ENCODE assay signal across 27 mouse cellular contexts in the genomic region with DNA sequence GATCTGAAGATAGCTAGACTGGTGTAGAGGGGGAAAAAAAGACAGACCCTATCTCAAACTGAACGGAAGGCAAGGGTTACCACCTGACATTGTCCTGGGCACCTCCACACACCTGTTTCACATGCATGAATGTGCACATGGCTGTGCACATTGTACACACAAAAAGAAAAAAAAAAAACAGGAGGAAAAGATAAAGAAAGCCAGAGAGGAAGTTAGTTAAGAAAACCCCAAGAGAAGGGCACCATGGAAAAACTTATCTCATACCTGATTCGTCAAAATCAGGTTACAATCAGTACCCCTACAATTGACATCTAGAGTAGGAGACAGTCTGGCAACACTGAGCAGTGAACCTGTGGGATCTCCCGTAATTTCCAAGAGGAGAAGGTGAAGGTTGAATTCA. TPM values are rescaled to one million over a fixed set of nuclear protein-coding genes. Genes with fewer than 3 reads are reported as not detected.
DNase-seq lines count a peak whose midpoint lies in the region; ATAC-seq and TF ChIP-seq lines count a peak whose summit lies in the region.
"Had no signal": no experiment of that assay in that cellular context is flagged by ENCODE, and none has a peak within 500 bp of the region (broad histone marks: within the 10 kb centered on the region; RNA-seq: fewer than 3 reads in every experiment).

No protein-coding gene starts in this region.

- ATAC-seq in embryonic facial prominence, embryonic 12.5 days (ENCODE audit: insufficient number of reproducible peaks, insufficient read depth, low FRiP score, low TSS enrichment): no peak
- no peak for ATAC-seq in limb, embryonic 13.5 days (ENCODE audit: low FRiP score, low read depth)
- ATAC-seq: CD4-positive, CD25-positive, alpha-beta regulatory T cell, adult 4 months; forebrain, embryonic 14.5 days; forebrain, embryonic 16.5 days had no signal

- H3K9ac ChIP-seq in embryonic facial prominence, embryonic 12.5 days: no peak overlapping the region
- no peak overlapping the region for H3K9ac ChIP-seq in CH12.LX (ENCODE audit: insufficient read depth, low read depth)
- H3K9ac ChIP-seq in limb, embryonic 13.5 days: no peak overlapping the region
- H3K9ac ChIP-seq: embryonic facial prominence, embryonic 15.5 days; forebrain, embryonic 12.5 days had no signal

- no peak for TF ChIP-seq CTCF in CH12.LX (conservative IDR thresholded peaks at IDR 0.05 in 1 of 2, IDR thresholded peaks at IDR 0.05 in 1 of 2; ENCODE audit: low read depth in 2 of 2, low read length in 2 of 2)

- H3K4me2 ChIP-seq in embryonic facial prominence, embryonic 12.5 days (replicated peaks): no peak overlapping the region
- H3K4me2 ChIP-seq in CH12.LX (ENCODE audit: insufficient read depth, low read depth, poor library complexity, severe bottlenecking): no peak overlapping the region
- no peak overlapping the region for H3K4me2 ChIP-seq in limb, embryonic 13.5 days (replicated peaks)
- H3K4me2 ChIP-seq: embryonic facial prominence, embryonic 15.5 days; forebrain, embryonic 12.5 days had no signal

- in situ Hi-C loops in CH12.LX (cut with MboI; ENCODE audit: low pct_ligation_motif_present, low pct_unique_long_range_greater_than_20kb, low sequenced_read_pairs): no loop called here

- no peak for TF ChIP-seq EP300 in CH12.LX (IDR thresholded peaks at IDR 0.05; ENCODE audit: low read length)

- no peak overlapping the region for H3K4me3 ChIP-seq in embryonic facial prominence, embryonic 12.5 days
- no peak overlapping the region for H3K4me3 ChIP-seq in embryonic facial prominence, embryonic 10.5 days
- H3K4me3 ChIP-seq in CH12.LX (replicated peaks in 1 of 3; ENCODE audit: low read depth in 2 of 3, low read length in 2 of 3, poor library complexity in 1 of 3): no peak overlapping the region
- H3K4me3 ChIP-seq in limb, embryonic 13.5 days: no peak overlapping the region
- H3K4me3 ChIP-seq: embryonic facial prominence, embryonic 15.5 days; erythroblast, embryonic 14.5 days; forebrain, embryonic 10.5 days; forebrain, embryonic 12.5 days had no signal

- 59% methylated on average over 3 of the region's 3 CpGs for WGBS in embryonic facial prominence, embryonic 12.5 days
- 64% methylated on average over 3 of the region's 3 CpGs for WGBS in embryonic facial prominence, embryonic 10.5 days
- WGBS in limb, embryonic 13.5 days: 56% methylated on average over 3 of the region's 3 CpGs

- H3K27ac ChIP-seq in embryonic facial prominence, embryonic 12.5 days: peak overlapping the region; percentile 26; the same call in 1 of the 2 replicates
- no peak overlapping the region for H3K27ac ChIP-seq in embryonic facial prominence, embryonic 10.5 days (replicated peaks)
- H3K27ac ChIP-seq in CH12.LX (ENCODE audit: insufficient read depth, low read depth): no peak overlapping the region
- H3K27ac ChIP-seq in limb, embryonic 13.5 days: peak overlapping the region; percentile 72; the same call in 1 of the 2 replicates
- H3K27ac ChIP-seq: embryonic facial prominence, embryonic 15.5 days; forebrain, embryonic 10.5 days; forebrain, embryonic 12.5 days had no signal

- H3K27me3 ChIP-seq in embryonic facial prominence, embryonic 12.5 days: no peaks in the 10 kb centered on the region
- H3K27me3 ChIP-seq in embryonic facial prominence, embryonic 10.5 days (replicated peaks; ENCODE audit: low read depth, poor library complexity, severe bottlenecking): no peaks in the 10 kb centered on the region
- H3K27me3 ChIP-seq in CH12.LX (replicated peaks): no peaks in the 10 kb centered on the region
- H3K27me3 ChIP-seq in limb, embryonic 13.5 days: peaks cover 2% of the 10 kb centered on the region; the same call in 1 of the 2 replicates
- H3K27me3 ChIP-seq: embryonic facial prominence, embryonic 15.5 days; forebrain, embryonic 12.5 days had no signal

- no peaks in the 10 kb centered on the region for H3K79me2 ChIP-seq in CH12.LX (replicated peaks; ENCODE audit: control insufficient read depth, extremely low read depth, insufficient read depth, poor library complexity, severe bottlenecking)

- no peaks in the 10 kb centered on the region for H3K9me3 ChIP-seq in embryonic facial prominence, embryonic 12.5 days
- H3K9me3 ChIP-seq in embryonic facial prominence, embryonic 10.5 days: no peaks in the 10 kb centered on the region
- H3K9me3 ChIP-seq in CH12.LX (replicated peaks; ENCODE audit: low read length): peaks cover 2% of the 10 kb centered on the region
- no peaks in the 10 kb centered on the region for H3K9me3 ChIP-seq in limb, embryonic 13.5 days
- H3K9me3 ChIP-seq: embryonic facial prominence, embryonic 15.5 days; forebrain, embryonic 10.5 days; forebrain, embryonic 12.5 days had no signal

- dilution Hi-C loops in CH12.LX (cut with MboI; ENCODE audit: extremely low pct_ligation_motif_present, extremely low pct_unique_long_range_greater_than_20kb, low sequenced_read_pairs): no loop called here

- no peak for TF ChIP-seq RAD21 in CH12.LX (IDR thresholded peaks at IDR 0.05; ENCODE audit: low read depth, low read length)

- no peak for DNase-seq in embryonic facial prominence, embryonic 10.5 days (ENCODE audit: low spot score)
- DNase-seq in CH12.LX (ENCODE audit: extremely low read depth): no peak
- no peak for DNase-seq in urinary bladder, adult 2 months (ENCODE audit: low spot score)
- DNase-seq in adrenal gland, postnatal 10 days: no peak
- DNase-seq: adrenal gland, postnatal 14 days; adrenal gland, postnatal 36 days; B cell, adult 2 months; cerebellum, adult 11-12 months; cerebellum, adult 2 months; cerebellum, adult 9-10 months; cerebellum, postnatal 10 days; cerebellum, postnatal 25 days had no signal

- H3K4me1 ChIP-seq in embryonic facial prominence, embryonic 12.5 days: no peaks in the 10 kb centered on the region
- H3K4me1 ChIP-seq in embryonic facial prominence, embryonic 10.5 days: 0 out of 2 replicates have a peak, but pooled peaks cover 3% of the 10 kb centered on the region
- peaks cover 8 to 18% of the 10 kb centered on the region in 2 experiments for H3K4me1 ChIP-seq in CH12.LX (ENCODE audit: control insufficient read depth in 1 of 2, insufficient read depth in 2 of 2)
- H3K4me1 ChIP-seq in limb, embryonic 13.5 days: peaks cover 14% of the 10 kb centered on the region
- H3K4me1 ChIP-seq: embryonic facial prominence, embryonic 15.5 days; forebrain, embryonic 10.5 days; forebrain, embryonic 12.5 days had no signal

- no peaks in the 10 kb centered on the region for H3K36me3 ChIP-seq in embryonic facial prominence, embryonic 12.5 days
- no peaks in the 10 kb centered on the region for H3K36me3 ChIP-seq in embryonic facial prominence, embryonic 10.5 days (replicated peaks)
- no peaks in the 10 kb centered on the region for H3K36me3 ChIP-seq in CH12.LX (replicated peaks in 1 of 2; ENCODE audit: control insufficient read depth in 1 of 2, insufficient read depth in 1 of 2, low read length in 1 of 2)
- H3K36me3 ChIP-seq in limb, embryonic 13.5 days: no peaks in the 10 kb centered on the region
- H3K36me3 ChIP-seq: embryonic facial prominence, embryonic 15.5 days; forebrain, embryonic 10.5 days; forebrain, embryonic 12.5 days had no signal

- TF ChIP-seq POLR2A in CH12.LX (IDR thresholded peaks at IDR 0.05; ENCODE audit: low read depth, low read length): no peak

TF ChIP-seq in CH12.LX, 34 proteins besides CTCF, POLR2A, EP300 and RAD21:
- no peak for TF ChIP-seq MAX (IDR thresholded peaks at IDR 0.05; ENCODE audit: low read length)
- TF ChIP-seq IRF4 (IDR thresholded peaks at IDR 0.05; ENCODE audit: low read depth, low read length): no peak
- no peak for TF ChIP-seq UBTF (IDR thresholded peaks at IDR 0.05; ENCODE audit: low read depth, low read length)
- no peak for TF ChIP-seq PAX5 (IDR thresholded peaks at IDR 0.05; ENCODE audit: low read length)
- peak; percentile 52; the same call in 1 of the 2 replicates for TF ChIP-seq JUN (IDR thresholded peaks at IDR 0.05; ENCODE audit: insufficient read depth, low read depth, low read length)
- TF ChIP-seq ETS1 (conservative IDR thresholded peaks at IDR 0.05; ENCODE audit: low read depth, low read length): no peak
- TF ChIP-seq ELF1 (IDR thresholded peaks at IDR 0.05; ENCODE audit: low read depth, low read length): no peak
- no peak for TF ChIP-seq RCOR1 (conservative IDR thresholded peaks at IDR 0.05; ENCODE audit: low read depth, low read length)
- TF ChIP-seq NELFE (IDR thresholded peaks at IDR 0.05; ENCODE audit: low read depth, low read length): no peak
- TF ChIP-seq ZNF384 (IDR thresholded peaks at IDR 0.05; ENCODE audit: low read depth, low read length): peak; percentile 67
- TF ChIP-seq ZMIZ1 (IDR thresholded peaks at IDR 0.05; ENCODE audit: low read depth, low read length): no peak
- TF ChIP-seq NRF1 (IDR thresholded peaks at IDR 0.05; ENCODE audit: low read depth, low read length): no peak
- 0 out of 2 replicates have a peak, but pooled peaks have one; percentile 35 for TF ChIP-seq JUND (conservative IDR thresholded peaks at IDR 0.05; ENCODE audit: low read depth, low read length)
- TF ChIP-seq USF1 (IDR thresholded peaks at IDR 0.05; ENCODE audit: low read depth, low read length): no peak
TF ChIP-seq in CH12.LX: peak in this region for 3.

RNA-seq across cellular contexts. Expression of a gene that starts 39.6 kb away (rescaled TPM):
- polyA plus RNA-seq in embryonic facial prominence, embryonic 12.5 days (2016; fragmentation: Nextera tagmentation; extraction: Ambion mirVana): not detected in 2 replicates
- polyA plus RNA-seq in embryonic facial prominence, embryonic 10.5 days (2016; fragmentation: Nextera tagmentation; extraction: Ambion mirVana): not detected in 2 replicates
- total RNA-seq in CH12.LX (2012; rRNA removed) (not detected in 2 replicates), CH12.LX (2014; rRNA removed) (not detected in 2 replicates)
- not detected in 2 replicates for polyA plus RNA-seq in CH12.LX (2012; ENCODE audit: insufficient read length, low read depth)
- not detected in 2 replicates for polyA plus RNA-seq in limb, embryonic 13.5 days (2015; fragmentation: Nextera tagmentation; extraction: Ambion mirVana)
- not detected in 2 replicates for polyA plus RNA-seq in urinary bladder, adult 2 months (2012; rRNA removed)
- total RNA-seq in adrenal gland, postnatal 10 days (2021): under 1 TPM; 0.48 to 0.96 TPM
- total RNA-seq: adrenal gland, adult 2 months; adrenal gland, postnatal 36 days; ES-E14; MEL had no signal
- polyA plus RNA-seq: adrenal gland, adult 2 months; cerebellum, adult 2 months; cortical plate, adult 2 months; embryonic facial prominence, embryonic 11.5 days; embryonic facial prominence, embryonic 15.5 days; erythroblast, embryonic 14.5 days; forebrain, embryonic 10.5 days; forebrain, embryonic 12.5 days; forebrain, embryonic 14.5 days; forebrain, embryonic 16.5 days; frontal cortex, adult 2 months had no signal

Comparison
In these comparisons a context has a peak if more than half of its experiments do, and no peak if none do; other contexts are left out.
1. H3K27ac ChIP-seq: peak in embryonic facial prominence, embryonic 12.5 days (single experiment) and limb, embryonic 13.5 days (single experiment); none in embryonic facial prominence, embryonic 10.5 days (single experiment) and CH12.LX (single experiment).